In genomic region chr9:47530544-47530921, GRCm38 (mm10) we compare ENCODE assay signal across 8 mouse cellular contexts. TPM values are rescaled to one million over a fixed set of nuclear protein-coding genes. Genes with fewer than 3 reads are reported as not detected.
DNase-seq lines count a peak whose midpoint lies in the region; ATAC-seq and TF ChIP-seq lines count a peak whose summit lies in the region.

No protein-coding gene starts in this region.

- no peak for TF ChIP-seq POLR2A in ES-Bruce4 (IDR thresholded peaks at IDR 0.05; ENCODE audit: insufficient read depth, low read length)

- TF ChIP-seq CTCF in ES-Bruce4 (IDR thresholded peaks at IDR 0.05; ENCODE audit: low read depth, low read length), result no peak

- H3K4me2 ChIP-seq in heart, embryonic 16.5 days (ENCODE audit: low read depth, low read length), result peak overlapping the region; percentile 97
- H3K4me2 ChIP-seq in forebrain, embryonic 14.5 days (ENCODE audit: low read length), result peak overlapping the region; percentile 88
- H3K4me2 ChIP-seq in liver, embryonic 16.5 days (ENCODE audit: low read depth, low read length), result peak overlapping the region; percentile 65

- H3K27me3 ChIP-seq in heart, embryonic 16.5 days (ENCODE audit: control insufficient read depth, insufficient read depth, low read length), result peaks cover 34% of the 10 kb centered on the region
- 0 out of 2 replicates have a peak, but pooled peaks cover 2% of the 10 kb centered on the region for H3K27me3 ChIP-seq in ES-Bruce4 (ENCODE audit: control insufficient read depth, insufficient read depth, low read length, poor library complexity, severe bottlenecking)
- no peaks in the 10 kb centered on the region for H3K27me3 ChIP-seq in forebrain, embryonic 14.5 days (replicated peaks; ENCODE audit: control insufficient read depth, insufficient read depth, low read length)
- H3K27me3 ChIP-seq in liver, embryonic 16.5 days (ENCODE audit: control insufficient read depth, insufficient read depth, low read depth, low read length), result peaks cover 48% of the 10 kb centered on the region

- no peak for TF ChIP-seq EP300 in ES-Bruce4 (IDR thresholded peaks at IDR 0.05; ENCODE audit: insufficient read depth, low read depth, low read length)

- ATAC-seq in heart, embryonic 16.5 days (replicated peaks; ENCODE audit: extremely low read depth, insufficient read depth, low FRiP score), result no peak; the same call in 1 of the 2 replicates
- peak; percentile 47 for ATAC-seq in forebrain, embryonic 14.5 days
- 0 out of 2 replicates have a peak, but pooled peaks have one; percentile 4 for ATAC-seq in liver, embryonic 16.5 days (ENCODE audit: low read depth)
- ATAC-seq in activated CD4-positive, CD25-positive, alpha-beta regulatory T cell, adult 4 months, result no peak

- intact Hi-C loops in heart, postnatal 36 days (cut with DNase I), result loop anchor here (2.0 kb wide), 1 partner anchor 168 kb away; no protein-coding TSS in a partner anchor
- intact Hi-C loops in left cerebral cortex, postnatal 36 days (cut with DNase I), result loop anchor here (2.0 to 10.0 kb wide), 3 partner anchors 168 to 734 kb away; no protein-coding TSS in a partner anchor

- peak overlapping the region; percentile 61 for H3K4me3 ChIP-seq in heart, embryonic 16.5 days (ENCODE audit: low read length)
- H3K4me3 ChIP-seq in ES-Bruce4 (ENCODE audit: low read depth, low read length), result peak overlapping the region; percentile 71
- H3K4me3 ChIP-seq in forebrain, embryonic 14.5 days (ENCODE audit: low read depth, low read length), result peak overlapping the region; percentile 76
- H3K4me3 ChIP-seq in liver, embryonic 16.5 days (ENCODE audit: low read depth, low read length), result peak overlapping the region; percentile 63

- H3K9me3 ChIP-seq in heart, embryonic 16.5 days (replicated peaks; ENCODE audit: control insufficient read depth, low read length), result no peaks in the 10 kb centered on the region
- no peaks in the 10 kb centered on the region; the same call in 1 of the 2 replicates for H3K9me3 ChIP-seq in ES-Bruce4 (replicated peaks; ENCODE audit: control insufficient read depth, insufficient read depth, low read length, poor library complexity, severe bottlenecking)
- no peaks in the 10 kb centered on the region for H3K9me3 ChIP-seq in forebrain, embryonic 14.5 days (replicated peaks; ENCODE audit: control insufficient read depth, low read length)
- no peaks in the 10 kb centered on the region for H3K9me3 ChIP-seq in liver, embryonic 16.5 days (replicated peaks; ENCODE audit: control insufficient read depth, low read length)

- DNase-seq in heart, postnatal 36 days, result no peak
- DNase-seq in forebrain, embryonic 14.5 days (ENCODE audit: low spot score), result no peak
- no peak for DNase-seq in left cerebral cortex, postnatal 36 days (ENCODE audit: low spot score in 2 of 2)
- DNase-seq in cerebellum, postnatal 4 days (ENCODE audit: low spot score in 2 of 2), result no peak

- no peaks in the 10 kb centered on the region for H3K36me3 ChIP-seq in heart, embryonic 16.5 days (ENCODE audit: control insufficient read depth, insufficient read depth)
- H3K36me3 ChIP-seq in ES-Bruce4 (ENCODE audit: control insufficient read depth, insufficient read depth, low read length, poor library complexity, severe bottlenecking), result no peaks in the 10 kb centered on the region; the same call in 1 of the 2 replicates
- no peaks in the 10 kb centered on the region for H3K36me3 ChIP-seq in forebrain, embryonic 14.5 days (ENCODE audit: control insufficient read depth, insufficient read depth, low read length)
- no peaks in the 10 kb centered on the region for H3K36me3 ChIP-seq in liver, embryonic 16.5 days (ENCODE audit: control insufficient read depth, insufficient read depth)

- peak overlapping the region; percentile 81 for H3K9ac ChIP-seq in heart, embryonic 16.5 days (ENCODE audit: low read length)
- H3K9ac ChIP-seq in ES-Bruce4 (ENCODE audit: low read depth, poor library complexity, severe bottlenecking), result peak overlapping the region; percentile 89
- H3K9ac ChIP-seq in forebrain, embryonic 14.5 days (ENCODE audit: low read length), result peak overlapping the region; percentile 95
- peak overlapping the region; percentile 39 for H3K9ac ChIP-seq in liver, embryonic 16.5 days (ENCODE audit: low read depth, low read length)

- peak overlapping the region; percentile 15; the same call in 1 of the 2 replicates for H3K27ac ChIP-seq in heart, embryonic 16.5 days (ENCODE audit: low read length)
- no peak overlapping the region for H3K27ac ChIP-seq in ES-Bruce4 (ENCODE audit: insufficient read depth, low read length)
- peak overlapping the region; percentile 92 for H3K27ac ChIP-seq in forebrain, embryonic 14.5 days (ENCODE audit: low read depth, low read length)
- H3K27ac ChIP-seq in liver, embryonic 16.5 days (ENCODE audit: low read length), result no peak overlapping the region

- under 1% methylated on average over 26 of the region's 30 CpGs for WGBS in heart, embryonic 16.5 days
- 2% methylated on average over 19 of the region's 30 CpGs for WGBS in forebrain, embryonic 14.5 days
- under 1% methylated on average over 23 of the region's 30 CpGs for WGBS in liver, embryonic 16.5 days (ENCODE audit: insufficient replicate concordance)

- peaks cover 7% of the 10 kb centered on the region for H3K4me1 ChIP-seq in heart, embryonic 16.5 days (ENCODE audit: control insufficient read depth, insufficient read depth, low read length)
- no peaks in the 10 kb centered on the region for H3K4me1 ChIP-seq in ES-Bruce4 (ENCODE audit: control insufficient read depth, insufficient read depth, low read length)
- peaks cover 28% of the 10 kb centered on the region for H3K4me1 ChIP-seq in forebrain, embryonic 14.5 days (ENCODE audit: control insufficient read depth, insufficient read depth, low read length)
- H3K4me1 ChIP-seq in liver, embryonic 16.5 days (ENCODE audit: control insufficient read depth, low read depth, low read length), result no peaks in the 10 kb centered on the region; the same call in 1 of the 2 replicates

RNA-seq across cellular contexts. Expression of gene Cadm1, which starts 0.6 kb away (rescaled TPM):
- polyA plus RNA-seq in heart, embryonic 16.5 days (2015; fragmentation: Nextera tagmentation; extraction: Ambion mirVana), result 12.7 and 17.5 TPM in 2 replicates
- 1 to 10 TPM; 2.0 to 2.8 TPM for total RNA-seq in heart, postnatal 36 days (2021)
- polyA plus RNA-seq in ES-Bruce4 (2011; ENCODE audit: insufficient read depth, insufficient read length, low read depth, missing spikeins), result 62.7 and 70.3 TPM in 2 replicates
- polyA plus RNA-seq in forebrain, embryonic 14.5 days (2014; fragmentation: Nextera tagmentation; extraction: Ambion mirVana), result 206 and 247 TPM in 2 replicates
- polyA plus RNA-seq in liver, embryonic 16.5 days (2015; fragmentation: Nextera tagmentation; extraction: Ambion mirVana), result 8.3 TPM in 2 replicates
- polyA plus RNA-seq in activated CD4-positive, CD25-positive, alpha-beta regulatory T cell, adult 4 months (2017; shearing (Covaris generic)), result under 1 TPM; 0.12 to 0.36 TPM
- 100 to 1,000 TPM; 209 to 233 TPM for total RNA-seq in left cerebral cortex, postnatal 36 days (2021)

Comparison
In these comparisons a context has a peak if more than half of its experiments do, and no peak if none do; other contexts are left out.
1. ATAC-seq: peak in forebrain, embryonic 14.5 days (single experiment) and liver, embryonic 16.5 days (single experiment); none in heart, embryonic 16.5 days (single experiment) and activated CD4-positive, CD25-positive, alpha-beta regulatory T cell, adult 4 months (single experiment).
2. H3K27ac ChIP-seq: peak in heart, embryonic 16.5 days (single experiment) and forebrain, embryonic 14.5 days (single experiment); none in ES-Bruce4 (single experiment) and liver, embryonic 16.5 days (single experiment).
3. H3K9ac ChIP-seq: peak in every context shown above with its lines; median percentile 95 in forebrain, embryonic 14.5 days; 89 in ES-Bruce4; 81 in heart, embryonic 16.5 days; 39 in liver, embryonic 16.5 days.
4. Peak in every context shown above with its lines, with median percentiles within 50 percentile points of each other: H3K4me2 ChIP-seq and H3K4me3 ChIP-seq.